Mouse (Mus musculus): ENCODE measurements around the gene Mrpl51.
"Not testable (repeated sequence)": the region's sequence is repeated elsewhere in the genome, so short reads cannot be mapped to it uniquely, and the experiment has no call there.

- TF ChIP-seq CTCF, POLR2A (IDR thresholded peaks at IDR 0.05; ENCODE audit: insufficient read depth, low read depth, low read length): not testable (repeated sequence)
These were observed 28.8 kb upstream of the Mrpl51 start for GRCm38 (mm10) chr6:125162615-125163305.

Measured in olfactory bulb, adult 2 months (tissue).